Mouse (Mus musculus): ENCODE data around the gene Chst1.

- TF ChIP-seq CTCF (IDR thresholded peaks at IDR 0.05; ENCODE audit: low read depth, low read length) (no peak), POLR2A (IDR thresholded peaks at IDR 0.05; ENCODE audit: borderline replicate concordance, low read depth, low read length) (no peak)
These were observed 28.1 kb downstream of the Chst1 start for GRCm38 (mm10) chr2:92627633-92628032.

Measured in bone marrow macrophage, adult 2 months (primary cell).